Mouse (Mus musculus): ENCODE data around the gene Prr29. TPM values are rescaled to one million over a fixed set of nuclear protein-coding genes. Genes with fewer than 3 reads are reported as not detected.

Prr29 gene
- total RNA-seq, 2 experiments from 2014 or later, result 0.74 TPM; not detected in 1

DNA sequence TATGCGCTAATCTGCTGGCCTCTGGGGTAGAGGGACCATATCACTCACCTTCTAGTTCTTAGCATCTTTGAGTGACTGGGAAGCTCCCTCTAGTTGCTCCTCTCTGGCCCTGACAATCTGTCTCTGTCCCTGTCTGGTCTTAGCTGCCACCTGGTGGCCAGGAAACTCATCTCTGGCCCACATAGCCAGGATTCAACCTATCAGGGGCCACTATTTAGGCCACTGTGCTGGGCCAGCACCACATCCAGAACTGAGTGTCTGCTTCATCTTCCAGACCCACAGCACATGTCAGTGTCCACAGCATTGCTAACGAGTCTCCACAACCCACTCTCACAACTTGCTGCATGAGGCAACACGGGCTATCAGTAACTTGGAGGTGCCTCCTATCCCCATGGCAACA is 32.4 kb downstream of the Prr29 start:
- DNase-seq (ENCODE audit: low spot score in 2 of 2), result no peak

DNA sequence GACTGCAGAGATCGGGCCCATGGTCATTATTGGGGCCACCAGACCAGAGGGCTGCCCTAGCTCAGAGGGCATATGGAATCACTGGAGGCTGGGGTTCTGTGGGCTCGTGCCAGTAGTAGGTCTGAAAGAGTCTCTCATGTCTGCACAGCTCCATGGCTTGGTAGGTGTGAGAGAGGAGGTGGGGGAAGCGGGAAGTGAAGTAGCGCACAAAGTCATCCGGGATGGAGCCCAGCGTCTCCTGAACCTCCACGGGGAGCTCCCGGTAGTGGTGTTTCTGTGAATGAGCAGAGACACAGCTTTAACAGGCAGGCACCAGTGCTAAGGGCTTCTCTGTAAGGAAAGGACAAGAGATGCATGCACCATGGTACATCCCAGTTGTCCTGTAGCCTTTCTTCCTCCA is 33.2 kb downstream of the Prr29 start:
- DNase-seq (ENCODE audit: low spot score in 2 of 2), result no peak

DNA sequence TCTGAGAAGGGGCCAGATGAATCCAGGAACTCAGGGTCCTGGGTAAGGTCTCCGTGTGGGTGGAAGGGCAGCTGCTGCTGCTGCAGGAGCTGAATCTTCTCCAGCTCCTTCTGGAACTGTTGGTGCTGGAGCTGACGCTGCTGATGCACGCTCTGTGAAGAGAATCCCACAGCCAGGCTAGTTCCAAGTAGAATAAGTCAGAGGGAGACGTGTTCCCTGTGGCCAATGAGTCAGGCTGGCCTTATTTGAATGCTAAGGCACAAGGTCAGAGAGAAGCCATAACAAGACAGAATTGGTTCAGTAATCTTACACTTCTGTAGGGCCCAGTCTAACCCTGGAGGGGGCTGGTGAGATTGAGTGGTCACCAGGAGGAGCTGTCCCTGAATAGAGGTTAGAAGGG is 44.7 kb downstream of the Prr29 start:
- DNase-seq (ENCODE audit: low spot score in 2 of 2), result no peak

DNA sequence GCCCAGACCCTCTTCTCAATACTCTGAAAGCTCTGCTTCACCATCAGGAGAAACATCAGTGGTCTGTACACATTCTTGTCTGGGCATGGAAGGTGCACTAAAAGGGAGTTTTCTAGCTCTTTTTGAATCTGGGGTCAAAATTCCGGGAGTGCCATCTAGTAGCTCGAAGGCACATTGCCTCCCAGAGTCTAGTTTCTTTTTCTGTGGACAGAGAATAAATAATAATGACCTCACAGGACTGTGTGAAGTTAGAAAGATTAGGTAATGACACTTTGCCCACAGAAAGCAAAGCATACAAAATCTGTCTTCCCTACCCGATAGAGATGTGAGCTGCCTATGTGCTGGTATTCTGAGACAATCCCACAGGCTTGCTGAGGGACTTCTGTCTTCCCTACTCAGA is 45.2 kb downstream of the Prr29 start:
- no peak for DNase-seq (ENCODE audit: low spot score in 2 of 2)

DNA sequence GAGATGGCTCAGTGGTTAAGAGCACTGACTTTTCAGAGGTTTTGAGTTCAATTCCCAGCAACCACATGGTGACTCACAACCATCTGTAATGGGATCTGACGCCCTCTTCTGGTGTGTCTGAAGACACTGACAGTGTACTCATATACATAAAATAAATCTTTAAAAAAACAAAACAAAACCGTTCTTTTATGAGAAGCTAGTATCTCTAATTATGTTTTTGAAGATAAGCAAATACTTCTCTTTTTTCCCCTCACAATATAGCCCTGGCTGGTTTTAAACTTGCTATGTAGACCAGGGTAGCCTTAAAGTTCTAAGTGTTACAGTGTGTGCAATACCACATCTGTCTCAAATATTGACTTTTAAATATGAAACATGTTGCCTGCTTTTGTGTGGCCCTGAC is 45.9 kb downstream of the Prr29 start:
- no peak for DNase-seq (ENCODE audit: low spot score in 2 of 2)

DNA sequence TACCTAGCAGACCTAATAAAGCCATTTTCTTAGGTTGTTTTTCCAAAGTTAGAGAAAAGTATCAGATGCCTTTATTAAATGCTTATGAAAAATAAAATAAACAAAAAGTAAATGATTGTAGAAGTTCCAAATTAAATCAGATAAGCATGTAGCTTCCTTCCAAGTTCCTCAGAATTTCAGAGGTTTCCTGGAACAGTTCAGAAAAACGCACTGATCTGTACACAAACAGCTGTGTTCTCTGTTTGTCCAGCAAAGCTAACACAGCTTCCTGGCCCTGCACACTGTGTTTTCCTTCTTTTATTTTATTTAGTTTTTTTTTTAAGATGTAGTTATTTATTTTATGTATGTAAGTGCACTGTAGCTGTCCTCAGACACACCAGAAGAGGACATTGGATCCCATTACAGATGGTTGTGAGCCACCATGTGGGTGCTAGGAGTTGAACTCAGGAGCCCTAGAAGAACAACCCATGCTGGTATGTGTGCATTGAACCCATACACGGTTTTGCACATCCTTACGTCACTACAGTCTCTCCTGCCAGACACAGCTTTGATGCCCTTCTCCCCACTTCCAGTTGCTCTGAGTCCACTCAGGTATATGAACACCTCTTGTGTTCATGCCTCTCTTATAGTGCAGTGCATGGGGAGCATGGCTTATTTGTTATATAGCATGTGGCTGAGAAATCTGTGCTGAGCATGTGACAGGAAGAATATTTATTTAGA is 47.5 kb downstream of the Prr29 start:
- no peak for DNase-seq (ENCODE audit: low spot score in 2 of 2)

DNA sequence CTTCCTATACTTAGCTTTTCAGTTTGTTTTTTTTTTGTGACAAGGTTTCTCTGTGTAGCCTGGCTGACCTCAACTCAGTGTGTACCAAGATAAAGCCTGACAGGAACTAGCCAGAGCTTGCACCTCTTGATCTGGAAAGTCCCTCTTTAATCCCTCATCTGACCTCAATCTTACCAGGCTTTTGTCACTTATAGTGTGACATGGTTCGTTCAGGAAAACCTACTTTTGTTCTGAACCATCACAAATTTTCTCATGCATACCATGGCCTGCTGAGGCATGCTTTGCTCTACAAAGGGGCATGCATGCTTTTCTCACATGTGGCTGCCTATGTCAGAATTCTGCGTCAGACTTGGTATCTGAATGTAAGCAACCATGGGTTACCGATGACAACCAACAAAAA is 51.1 kb downstream of the Prr29 start:
- DNase-seq (ENCODE audit: low spot score in 2 of 2), result no peak

DNA sequence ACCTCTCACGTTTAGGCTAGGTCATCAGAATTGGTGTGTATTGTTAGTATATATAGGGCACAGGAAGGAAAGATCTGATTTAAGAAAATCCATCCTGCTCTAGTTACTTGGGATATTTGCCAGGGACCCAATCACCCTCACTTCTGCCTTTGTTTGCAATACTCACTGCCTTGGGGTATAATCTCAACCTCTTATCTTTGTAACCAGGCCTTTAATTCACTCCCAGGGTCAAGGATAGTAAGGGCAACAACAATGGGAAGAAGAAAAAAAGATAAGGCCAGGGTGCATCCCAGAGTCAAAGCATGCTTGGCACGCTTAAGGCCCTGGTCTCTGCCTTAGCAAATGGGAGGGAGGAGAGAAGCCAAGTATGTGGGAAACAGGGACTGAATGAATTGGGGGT is 52.6 kb downstream of the Prr29 start:
- DNase-seq (ENCODE audit: low spot score in 2 of 2), result no peak

DNA sequence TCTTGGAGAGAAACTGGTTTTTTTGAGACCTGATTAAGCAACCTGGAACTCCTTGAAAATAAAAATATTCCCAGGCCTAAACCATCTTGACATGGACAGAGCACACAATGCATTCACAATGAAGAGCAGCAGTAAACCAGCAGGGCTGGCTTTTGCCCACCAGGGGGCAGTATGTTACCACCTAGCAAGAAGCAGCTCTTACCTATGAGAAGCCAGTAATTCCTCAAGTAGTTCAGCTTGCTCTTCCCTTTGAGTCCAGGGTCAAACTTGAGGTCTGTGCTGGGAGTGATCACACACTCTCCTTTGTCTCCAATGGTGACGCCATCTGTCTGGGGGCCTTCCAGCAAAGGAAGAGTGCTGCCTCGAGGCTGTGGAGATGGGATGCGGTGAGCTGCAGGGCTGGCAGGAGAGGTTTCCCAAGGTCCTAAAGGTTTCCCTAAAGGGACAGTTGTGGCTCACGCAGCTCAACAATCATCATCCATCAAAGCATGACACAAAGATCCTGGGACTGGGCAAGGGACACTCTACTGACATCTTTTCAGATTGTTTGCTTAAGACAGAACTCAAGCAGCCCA is 53.4 kb downstream of the Prr29 start:
- DNase-seq (ENCODE audit: low spot score in 2 of 2), result peak; percentile 74 to 88

DNA sequence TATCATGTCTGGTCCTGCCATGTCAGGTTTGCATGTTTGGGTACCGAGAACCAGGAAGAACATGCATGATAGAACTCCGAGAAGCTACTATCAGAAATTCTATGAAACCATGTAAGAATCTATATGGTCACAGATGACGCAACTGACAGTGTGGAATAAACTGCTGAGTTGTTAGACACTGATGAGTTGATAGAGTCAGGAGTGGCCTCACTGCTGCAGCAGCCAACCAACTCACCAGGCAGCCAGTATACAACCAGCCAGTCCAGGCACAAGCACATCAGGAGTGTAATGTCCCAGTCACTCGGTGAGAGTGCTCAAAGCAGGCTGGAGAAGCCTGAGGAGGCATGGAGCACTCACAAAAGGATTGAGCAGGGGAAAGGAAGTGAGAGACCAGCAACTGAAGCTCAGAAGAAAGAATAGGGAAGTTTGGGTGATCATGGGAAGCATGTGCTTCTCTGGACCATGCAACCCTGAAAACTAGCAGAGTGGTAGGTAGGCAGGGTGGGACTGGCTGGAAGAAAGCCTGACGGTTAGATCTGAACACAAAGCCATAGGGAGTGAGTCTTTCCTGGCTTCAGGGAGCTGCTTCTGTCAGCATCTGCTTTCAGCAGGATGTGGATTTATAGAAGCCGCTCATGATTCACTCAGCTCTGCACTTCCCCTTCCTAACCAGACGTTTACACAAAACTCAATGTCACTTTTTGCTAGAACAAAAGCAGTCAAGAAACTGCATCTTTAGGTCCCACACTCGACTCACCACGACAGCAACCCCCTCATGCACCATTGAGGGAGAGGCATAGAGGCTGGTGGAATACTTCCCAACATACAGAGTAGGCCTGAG is 54.2 kb downstream of the Prr29 start:
- DNase-seq (ENCODE audit: low spot score in 2 of 2), result no peak

DNA sequence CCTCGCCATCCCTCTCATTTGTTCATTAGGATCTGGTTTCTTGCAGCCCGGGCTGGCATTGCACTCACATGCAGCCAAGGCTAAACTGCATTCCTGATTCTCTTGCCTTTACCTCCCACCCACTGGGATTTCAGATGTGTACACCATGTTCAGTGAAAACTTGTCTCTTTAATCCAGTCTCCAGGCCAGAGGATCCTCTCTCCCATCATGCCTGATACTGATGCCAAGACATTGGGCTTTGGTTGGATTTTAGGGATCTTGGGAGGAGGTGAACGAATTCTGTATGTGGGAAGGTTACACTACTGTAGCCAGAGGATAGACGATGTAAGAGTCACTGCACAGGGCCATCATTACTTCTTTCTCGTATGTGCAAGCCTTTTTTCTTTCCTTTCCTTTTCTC is 59.9 kb downstream of the Prr29 start:
- no peak for DNase-seq (ENCODE audit: low spot score in 2 of 2)

DNA sequence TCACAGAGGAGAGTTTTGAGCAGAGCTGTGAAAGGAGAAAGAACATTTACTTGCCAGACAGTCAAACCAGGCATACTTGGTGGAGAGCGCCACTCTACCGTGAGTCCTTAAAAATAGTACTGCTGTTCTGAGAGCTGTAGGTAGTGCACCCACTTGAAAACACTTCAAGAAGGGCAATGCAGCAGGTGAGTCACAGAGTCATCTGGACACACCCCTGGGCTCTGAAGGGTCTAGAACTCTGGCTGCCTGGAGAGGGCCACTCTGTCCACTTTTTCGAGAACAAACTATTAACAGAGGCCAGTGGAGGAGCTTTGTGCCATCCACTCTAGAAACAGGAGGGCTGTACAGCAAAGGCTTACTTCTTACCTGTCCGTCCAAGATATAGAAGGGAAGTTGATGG is 61.2 kb downstream of the Prr29 start:
- no peak for DNase-seq (ENCODE audit: low spot score in 2 of 2)

Other genes with a start within 250 kb of the Prr29 start
- gene Gm10840, start 204.6 kb upstream of the Prr29 start, total RNA-seq (2021), result not detected
- gene Limd2, start 204.6 kb upstream of the Prr29 start, total RNA-seq (2021), result 100 to 1,000 TPM; 139 to 142 TPM
- gene Strada, start 163.3 kb upstream of the Prr29 start, total RNA-seq (2021), result 10 to 100 TPM; 28.7 to 34.2 TPM
- gene Ccdc47, start 149.1 kb upstream of the Prr29 start, total RNA-seq (2021), result 10 to 100 TPM; 94.8 to 96.3 TPM
- gene Ddx42, start 148.5 kb upstream of the Prr29 start, total RNA-seq (2021), result 10 to 100 TPM; 67.4 to 67.8 TPM
- 10 to 100 TPM; 31.0 to 36.6 TPM for gene Ftsj3, start 109.4 kb upstream of the Prr29 start, total RNA-seq (2021)
- 100 to 1,000 TPM; 137 to 141 TPM for gene Psmc5, start 109.3 kb upstream of the Prr29 start, total RNA-seq (2021)
- gene Smarcd2, start 92.5 kb upstream of the Prr29 start, total RNA-seq (2021), result 10 to 100 TPM; 23.8 to 24.0 TPM
- gene Tcam1, start 88.8 kb upstream of the Prr29 start, total RNA-seq (2021), result under 1 TPM; 0.21 to 0.29 TPM
- gene Gh, start 63.6 kb upstream of the Prr29 start, total RNA-seq (2021), result not detected
- gene Cd79b, start 50.7 kb upstream of the Prr29 start, total RNA-seq (2021), result under 1 TPM; 0.43 to 0.67 TPM
- not detected for gene Scn4a, start 12.2 kb upstream of the Prr29 start, total RNA-seq (2021)
- gene Icam2, start 22.6 kb downstream of the Prr29 start, total RNA-seq (2021), result 1 to 10 TPM; 4.5 to 5.9 TPM
- gene Ern1, start 122.4 kb downstream of the Prr29 start, total RNA-seq (2021), result 10 to 100 TPM in 1 of 2 experiments, 1 to 10 TPM in 1; 9.2 to 10.2 TPM
- 100 to 1,000 TPM; 105 to 120 TPM for gene Tex2, start 248.0 kb downstream of the Prr29 start, total RNA-seq (2021)